Mouse (Mus musculus): ENCODE measurements around the gene Stx7. TPM values are rescaled to one million over a fixed set of nuclear protein-coding genes. Genes with fewer than 3 reads are reported as not detected.

The Stx7 gene
- polyA plus RNA-seq, 2 experiments from 2014 or later: 21.2 to 25.6 TPM

Other genes starting within 250 kb of the Stx7 start
- gene Taar1, start 228.9 kb upstream of the Stx7 start, polyA plus RNA-seq (2017; shearing (Covaris generic)): not detected
- gene Taar2, start 210.7 kb upstream of the Stx7 start, polyA plus RNA-seq (2017; shearing (Covaris generic)): not detected
- not detected for gene Taar3, start 199.7 kb upstream of the Stx7 start, polyA plus RNA-seq (2017; shearing (Covaris generic))
- not detected for gene Taar4, start 188.8 kb upstream of the Stx7 start, polyA plus RNA-seq (2017; shearing (Covaris generic))
- not detected for gene Taar5, start 178.6 kb upstream of the Stx7 start, polyA plus RNA-seq (2017; shearing (Covaris generic))
- gene Taar6, start 163.7 kb upstream of the Stx7 start, polyA plus RNA-seq (2017; shearing (Covaris generic)): not detected
- gene Taar7a, start 155.8 kb upstream of the Stx7 start, polyA plus RNA-seq (2017; shearing (Covaris generic)): not detected
- not detected for gene Taar7b, start 149.4 kb upstream of the Stx7 start, polyA plus RNA-seq (2017; shearing (Covaris generic))
- gene Taar7d, start 122.1 kb upstream of the Stx7 start, polyA plus RNA-seq (2017; shearing (Covaris generic)): not detected
- gene Taar7e, start 111.7 kb upstream of the Stx7 start, polyA plus RNA-seq (2017; shearing (Covaris generic)): under 1 TPM in 1 of 2 experiments, not detected in 1; 0.30 TPM
- not detected for gene Taar7f, start 99.8 kb upstream of the Stx7 start, polyA plus RNA-seq (2017; shearing (Covaris generic))
- not detected for gene Taar8a, start 72.8 kb upstream of the Stx7 start, polyA plus RNA-seq (2017; shearing (Covaris generic))
- not detected for gene Taar8b, start 57.0 kb upstream of the Stx7 start, polyA plus RNA-seq (2017; shearing (Covaris generic))
- gene Taar8c, start 47.4 kb upstream of the Stx7 start, polyA plus RNA-seq (2017; shearing (Covaris generic)): not detected
- gene Taar9, start 39.8 kb upstream of the Stx7 start, polyA plus RNA-seq (2017; shearing (Covaris generic)): not detected
- gene Moxd1, start 74.2 kb downstream of the Stx7 start, polyA plus RNA-seq (2017; shearing (Covaris generic)): not detected

Measured in CD4-positive, CD25-positive, alpha-beta regulatory T cell, adult 4 months (primary cell).